23 mouse cellular contexts compared by ENCODE assay signal in genomic region chr14:79883487-79883886, GRCm38 (mm10).
"Had no signal": no experiment of that assay in that cellular context is flagged by ENCODE, and none has a peak within 500 bp of the region (broad histone marks: within the 10 kb centered on the region; RNA-seq: fewer than 3 reads in every experiment).

No protein-coding gene starts in this region.

- H3K4me1 ChIP-seq: stomach, embryonic 15.5 days had no signal

- H3K27ac ChIP-seq: kidney, embryonic 15.5 days; left cerebral cortex, adult 2 months; limb, embryonic 12.5 days; liver, embryonic 14.5 days; macrophage; neural tube, embryonic 12.5 days; neural tube, embryonic 15.5 days; stomach, embryonic 15.5 days had no signal

- ATAC-seq: liver, postnatal 0 days; lung, postnatal 0 days; midbrain, embryonic 15.5 days had no signal

- DNase-seq: kidney, adult 11 months; kidney, adult 8-10 months; kidney, postnatal 10 days; kidney, postnatal 4 days; layer of hippocampus, postnatal 36 days; liver, postnatal 0 days; lung, embryonic 14.5 days; right cerebral cortex, adult 18-20 months; right cerebral cortex, postnatal 14 days; right cerebral cortex, postnatal 4 days; thymus, postnatal 25 days had no signal

- H3K9ac ChIP-seq: kidney, embryonic 15.5 days; limb, embryonic 12.5 days; liver, embryonic 14.5 days; liver, postnatal 0 days; lung, embryonic 14.5 days; midbrain, embryonic 12.5 days; midbrain, embryonic 15.5 days; neural tube, embryonic 12.5 days; neural tube, embryonic 15.5 days; stomach, embryonic 15.5 days had no signal

- H3K4me2 ChIP-seq: kidney, embryonic 15.5 days; limb, embryonic 12.5 days; liver, embryonic 11.5 days; lung, embryonic 14.5 days; midbrain, embryonic 12.5 days; midbrain, embryonic 15.5 days; neural tube, embryonic 12.5 days; neural tube, embryonic 15.5 days; stomach, embryonic 15.5 days had no signal

- H3K27me3 ChIP-seq: kidney, embryonic 15.5 days; stomach, embryonic 15.5 days had no signal

- H3K36me3 ChIP-seq: kidney, embryonic 15.5 days; limb, embryonic 12.5 days; midbrain, embryonic 12.5 days; midbrain, embryonic 15.5 days; neural tube, embryonic 12.5 days; neural tube, embryonic 15.5 days; stomach, embryonic 15.5 days had no signal

- H3K4me3 ChIP-seq: kidney, embryonic 15.5 days; left cerebral cortex, adult 2 months; limb, embryonic 12.5 days; midbrain, embryonic 12.5 days; midbrain, embryonic 15.5 days; neural tube, embryonic 12.5 days; neural tube, embryonic 15.5 days; stomach, embryonic 15.5 days had no signal

- H3K9me3 ChIP-seq: kidney, embryonic 15.5 days; limb, embryonic 12.5 days; midbrain, embryonic 12.5 days; midbrain, embryonic 15.5 days; neural tube, embryonic 12.5 days; neural tube, embryonic 15.5 days; stomach, embryonic 15.5 days had no signal
